Mouse (Mus musculus) liver, embryonic 14.5 days (tissue): ENCODE measurements around the gene Icos. TPM values are rescaled to one million over a fixed set of nuclear protein-coding genes. Genes with fewer than 3 reads are reported as not detected.

Experiments used
- ATAC-seq: fragments of 200-750 bp; cut with Nextera tagmentation; 2 replicates; pipeline ENCODE4 v1.8.0; 2017; ENCODE audit warnings: moderate number of reproducible peaks, mild to moderate bottlenecking, moderate library complexity; ENCODE audit not compliant: insufficient read depth
- DNase-seq, 3 experiments: peaks; one replicate each; pipeline ENCODE4 v3.0.0-alpha.2; 2012 to 2013; ENCODE audit warnings: low read depth in 3 of 3, low spot score in 3 of 3
- H3K27ac ChIP-seq: fragments of 300-500 bp; sonication (generic); 2 replicates; pipeline ENCODE4 v1.5.1; 2014; ENCODE audit warnings: moderate library complexity, mild to moderate bottlenecking, control low read depth, inconsistent platforms
- H3K27me3 ChIP-seq: fragments of 300-500 bp; sonication (generic); 2 replicates; pipeline ENCODE4 v1.6.1; 2014; ENCODE audit warnings: mild to moderate bottlenecking, low read length, moderate library complexity; ENCODE audit not compliant: control insufficient read depth, insufficient read depth
- H3K36me3 ChIP-seq: fragments of 300-500 bp; sonication (generic); replicated peaks from 2 replicates; pipeline ENCODE4 v1.6.1; 2014; ENCODE audit warnings: low read depth; ENCODE audit not compliant: control insufficient read depth, insufficient read depth
- H3K4me1 ChIP-seq, 2 experiments: fragments of 200-500 bp in 1 of 2; fragments of 300-500 bp in 1 of 2; sonication (generic) in 1 of 2; replicated peaks; 2 replicates each; pipeline ENCODE4 v1.6.1; 2012 to 2014; ENCODE audit warnings: antibody characterized with exemption in 1 of 2, inconsistent platforms in 1 of 2, low read length in 1 of 2; ENCODE audit not compliant: control insufficient read depth in 2 of 2, insufficient read depth in 2 of 2
- H3K4me2 ChIP-seq: fragments of 300-500 bp; sonication (generic); 2 replicates; pipeline ENCODE4 v1.6.1; 2014; ENCODE audit warnings: low read depth, mild to moderate bottlenecking, control low read depth, moderate library complexity
- H3K4me3 ChIP-seq, 2 experiments: fragments of 200-500 bp in 1 of 2; fragments of 300-500 bp in 1 of 2; sonication (generic) in 1 of 2; 2 replicates each; pipeline ENCODE4 v1.5.1; 2012 to 2014; ENCODE audit warnings: low read depth in 2 of 2, low read length in 2 of 2, mild to moderate bottlenecking in 2 of 2, control low read depth in 1 of 2, inconsistent platforms in 1 of 2, moderate library complexity in 1 of 2; ENCODE audit not compliant: insufficient read depth in 1 of 2
- H3K9ac ChIP-seq: fragments of 300-500 bp; sonication (generic); replicated peaks from 2 replicates; pipeline ENCODE4 v1.6.1; 2014; ENCODE audit warnings: mild to moderate bottlenecking, control low read depth, moderate library complexity
- H3K9me3 ChIP-seq: fragments of 300-500 bp; sonication (generic); 2 replicates; pipeline ENCODE4 v1.6.1; 2016; ENCODE audit warnings: low read length, mixed read lengths; ENCODE audit not compliant: control insufficient read depth
- CTCF ChIP-seq: IDR thresholded peaks from 2 replicates; pipeline ENCODE4 v1.5.1; 2016; ENCODE audit warnings: antibody characterized with exemption, low read depth, control low read depth
- EP300 ChIP-seq: IDR thresholded peaks from 2 replicates; pipeline ENCODE4 v1.6.1; 2016; ENCODE audit warnings: antibody characterized with exemption, low read depth
- WGBS: fragments of 180-500 bp; shearing (Covaris S2); extraction: QIAGEN DNeasy Blood & Tissue Kit; methylation state at CpG from one replicate; pipeline ENCODE4 v1.1.7; 2014; ENCODE audit not compliant: insufficient replicate concordance; 5-methylcytosine and 5-hydroxymethylcytosine counted together
- polyA plus RNA-seq, 2 experiments: library from polyadenylated mRNA; depleted of rRNA in 1 of 2; stranded (reverse) in 1 of 2; unstranded in 1 of 2; fragments of >200 nt; fragmentation: Nextera tagmentation in 1 of 2; extraction: Ambion mirVana in 1 of 2; gene quantifications; 2 replicates each; pipeline versions ENCODE4 v1.2.1 to v1.2.3; 2012 to 2014

The Icos gene
- polyA plus RNA-seq, 2 experiments, result 0.41 to 0.50 TPM

DNA sequence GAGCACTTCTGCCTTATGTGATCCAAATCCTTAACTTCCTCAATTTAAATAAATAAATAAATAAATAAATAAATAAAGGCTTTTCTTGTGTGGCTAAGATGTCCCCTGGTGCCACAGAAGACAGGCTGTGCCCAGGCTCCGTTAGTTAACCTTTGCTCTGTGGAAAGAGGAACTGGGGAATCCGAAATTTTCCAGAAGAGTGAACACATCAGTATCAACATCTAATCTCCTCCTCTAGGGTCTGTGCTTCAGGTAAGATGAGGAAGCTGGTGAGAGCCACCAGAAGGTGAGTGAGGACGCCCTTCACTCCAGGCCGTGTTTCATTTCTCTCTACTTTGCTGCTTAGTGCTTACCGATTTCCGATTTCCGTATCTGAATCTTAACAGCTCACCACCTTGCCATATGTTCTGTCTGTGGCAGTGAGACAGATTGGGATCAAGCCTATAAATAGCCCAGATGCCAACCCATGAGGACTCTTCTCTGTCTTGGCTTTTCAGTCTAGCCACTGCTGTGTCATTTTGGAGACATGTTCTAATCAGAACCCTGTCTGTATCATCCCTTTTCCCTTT, 24.1 kb downstream of the Icos start:
- ATAC-seq (no peak), DNase-seq (no peak)
- H3K36me3 ChIP-seq, result no peaks in the 10 kb centered on the region
- no peaks in the 10 kb centered on the region for H3K27me3 ChIP-seq
- H3K27ac ChIP-seq, result no peak overlapping the region
- no peaks in the 10 kb centered on the region for H3K9me3 ChIP-seq
- 69% methylated on average over 7 of the region's 7 CpGs for WGBS
- H3K4me3 ChIP-seq, result no peak overlapping the region
- TF ChIP-seq EP300, result no peak
- TF ChIP-seq CTCF, result no peak
- H3K9ac ChIP-seq, result no peak overlapping the region
- no peaks in the 10 kb centered on the region for H3K4me1 ChIP-seq
- no peak overlapping the region for H3K4me2 ChIP-seq

DNA sequence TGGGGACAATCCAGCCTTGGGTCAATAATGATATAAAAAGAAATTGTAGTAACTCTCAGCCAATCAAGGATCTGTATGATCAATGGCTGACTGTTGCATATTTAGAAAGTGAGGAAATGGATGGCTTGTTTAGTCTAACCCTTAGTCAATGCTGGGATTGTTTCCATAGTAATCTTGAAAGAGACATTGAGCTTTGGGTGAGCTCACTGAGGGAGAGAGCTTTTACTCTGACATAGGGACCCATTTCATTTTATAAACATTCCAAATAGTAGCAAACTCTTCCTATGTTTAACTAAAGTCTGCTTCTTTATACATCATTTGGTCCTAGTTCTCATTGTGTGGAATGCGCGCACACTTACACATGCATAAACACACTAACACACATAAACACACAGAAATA, 28.5 kb downstream of the Icos start:
- Histone ChIP-seq H3K9ac (no peak overlapping the region), H3K27me3 (no peaks in the 10 kb centered on the region), H3K9me3 (no peaks in the 10 kb centered on the region), H3K36me3 (no peaks in the 10 kb centered on the region), H3K27ac (no peak overlapping the region), H3K4me2 (no peak overlapping the region), H3K4me1 (no peaks in the 10 kb centered on the region), H3K4me3 (no peak overlapping the region)
- no peak for TF ChIP-seq EP300
- TF ChIP-seq CTCF, result no peak
- WGBS, result 77% methylated on average over 2 of the region's 2 CpGs
- DNase-seq, result no peak
- no peak for ATAC-seq

DNA sequence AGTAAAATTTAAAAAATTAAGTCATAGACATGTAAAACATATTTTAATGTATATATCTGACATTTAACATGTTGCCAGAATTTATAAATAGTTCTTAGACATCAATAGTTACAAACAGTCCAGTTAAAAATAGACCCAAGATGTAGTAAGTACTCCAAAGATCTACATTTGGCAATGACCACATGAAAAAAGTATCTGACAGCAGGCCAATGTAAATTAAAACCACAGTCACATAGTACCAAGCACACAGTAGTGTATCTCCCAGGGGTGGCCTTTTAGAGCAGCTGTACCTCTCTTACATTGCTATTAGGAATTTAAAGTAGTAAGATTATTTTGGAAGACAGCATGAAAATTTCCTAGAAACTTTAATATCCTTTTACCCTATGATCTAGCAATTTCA, 29.8 kb downstream of the Icos start:
- no peaks in the 10 kb centered on the region for H3K36me3 ChIP-seq
- TF ChIP-seq EP300 (no peak), CTCF (no peak)
- no peak overlapping the region for H3K27ac ChIP-seq
- no peak for DNase-seq
- no peak overlapping the region for H3K4me2 ChIP-seq
- H3K4me1 ChIP-seq, result no peaks in the 10 kb centered on the region
- H3K9ac ChIP-seq, result no peak overlapping the region
- no peaks in the 10 kb centered on the region for H3K27me3 ChIP-seq
- ATAC-seq, result no peak
- H3K4me3 ChIP-seq, result no peak overlapping the region
- no peaks in the 10 kb centered on the region for H3K9me3 ChIP-seq

DNA sequence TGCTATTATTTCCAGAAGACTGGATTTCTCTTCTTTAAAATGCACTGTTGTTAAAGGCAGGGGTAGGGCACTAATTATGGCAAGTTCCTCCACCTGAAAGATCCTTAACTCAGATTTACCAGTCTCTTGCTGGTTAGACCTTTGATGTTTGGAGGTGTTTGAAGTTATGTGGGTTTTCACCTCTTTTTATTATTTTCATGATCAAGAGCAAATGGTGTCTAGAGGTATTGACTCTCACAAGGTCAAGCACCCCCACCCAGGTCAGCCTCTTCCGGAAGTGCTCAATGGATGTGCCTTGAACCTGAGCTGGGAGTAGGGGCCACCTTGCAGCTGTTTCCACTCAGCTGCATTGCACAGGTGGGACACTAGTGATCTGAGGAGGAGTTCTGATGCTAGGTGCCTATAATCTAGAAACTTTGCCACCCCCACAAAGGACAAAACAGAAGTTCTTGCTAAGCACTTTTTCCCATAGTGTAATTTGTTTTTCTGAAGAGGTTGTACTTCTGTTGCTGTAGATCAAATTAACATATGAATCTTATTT, 38.9 kb downstream of the Icos start:
- H3K4me1 ChIP-seq, result no peaks in the 10 kb centered on the region
- no peaks in the 10 kb centered on the region for H3K36me3 ChIP-seq
- no peak for TF ChIP-seq EP300
- no peak for TF ChIP-seq CTCF
- WGBS, result 73% methylated on average over 1 of the region's 1 CpGs
- no peak overlapping the region for H3K9ac ChIP-seq
- ATAC-seq, result no peak
- no peaks in the 10 kb centered on the region for H3K27me3 ChIP-seq
- no peak for DNase-seq
- H3K4me3 ChIP-seq, result no peak overlapping the region
- no peak overlapping the region for H3K4me2 ChIP-seq
- H3K9me3 ChIP-seq, result no peaks in the 10 kb centered on the region
- H3K27ac ChIP-seq, result no peak overlapping the region

DNA sequence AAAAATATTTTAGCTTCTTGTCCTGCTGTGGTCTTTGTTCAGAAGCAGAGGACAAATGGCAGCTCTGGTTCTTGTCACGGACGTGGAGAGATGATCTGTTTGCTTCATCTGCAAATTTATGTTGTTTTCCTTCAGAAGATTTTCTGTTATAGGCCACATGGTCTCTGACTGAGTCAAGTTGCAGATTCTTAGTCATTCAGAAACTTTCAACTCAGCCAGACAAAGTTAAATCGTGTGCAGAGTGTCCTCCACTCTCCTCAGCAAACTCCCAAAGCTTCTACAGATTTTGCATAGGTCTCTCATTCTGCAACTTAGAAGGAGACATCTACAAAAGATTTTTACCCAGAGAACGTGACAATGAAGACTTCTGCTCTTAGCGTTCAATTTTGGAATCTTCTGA, 49.0 kb downstream of the Icos start:
- DNase-seq (no peak), ATAC-seq (no peak)
- Histone ChIP-seq H3K4me2 (no peak overlapping the region), H3K27ac (no peak overlapping the region), H3K9me3 (no peaks in the 10 kb centered on the region), H3K4me3 (no peak overlapping the region), H3K4me1 (no peaks in the 10 kb centered on the region), H3K9ac (no peak overlapping the region), H3K36me3 (no peaks in the 10 kb centered on the region), H3K27me3 (no peaks in the 10 kb centered on the region)
- 56% methylated on average over 5 of the region's 5 CpGs for WGBS
- TF ChIP-seq CTCF, result no peak
- no peak for TF ChIP-seq EP300
